Mouse (Mus musculus) CD4-positive, CD25-positive, alpha-beta regulatory T cell, adult 2 months (primary cell): ENCODE data around the gene Nedd4.
"Not testable (repeated sequence)": the region's sequence is repeated elsewhere in the genome, so short reads cannot be mapped to it uniquely, and the experiment has no call there.

ENCODE experiments used
- DNase-seq: peaks from one replicate; pipeline ENCODE4 v3.0.0-alpha.2; 2012; ENCODE audit warnings: low read depth, low spot score

Nedd4 gene

GRCm38 (mm10) chr9:72652961-72653360 is 9.2 kb upstream of the Nedd4 start:
- DNase-seq, result no peak

DNA sequence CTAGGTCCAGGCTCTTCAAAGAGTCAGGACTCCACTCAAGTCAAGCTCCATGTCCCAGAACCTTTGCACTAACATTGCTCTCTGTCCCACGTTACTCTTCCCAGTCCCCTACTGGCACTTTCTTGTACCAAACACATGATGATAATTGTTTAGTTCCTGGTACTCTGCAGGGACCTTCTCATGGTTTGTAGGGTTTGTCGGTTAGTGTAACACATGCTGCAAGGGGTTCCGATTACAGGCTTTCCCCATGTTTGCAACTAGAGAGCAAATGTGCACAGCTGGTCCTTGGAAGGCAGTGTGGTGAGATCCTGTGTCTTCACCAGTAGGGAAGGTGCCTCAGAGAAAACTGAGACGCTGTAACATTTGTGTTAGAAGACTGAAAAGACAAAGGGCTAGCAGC is 8.6 kb upstream of the Nedd4 start:
- no peak for DNase-seq

DNA sequence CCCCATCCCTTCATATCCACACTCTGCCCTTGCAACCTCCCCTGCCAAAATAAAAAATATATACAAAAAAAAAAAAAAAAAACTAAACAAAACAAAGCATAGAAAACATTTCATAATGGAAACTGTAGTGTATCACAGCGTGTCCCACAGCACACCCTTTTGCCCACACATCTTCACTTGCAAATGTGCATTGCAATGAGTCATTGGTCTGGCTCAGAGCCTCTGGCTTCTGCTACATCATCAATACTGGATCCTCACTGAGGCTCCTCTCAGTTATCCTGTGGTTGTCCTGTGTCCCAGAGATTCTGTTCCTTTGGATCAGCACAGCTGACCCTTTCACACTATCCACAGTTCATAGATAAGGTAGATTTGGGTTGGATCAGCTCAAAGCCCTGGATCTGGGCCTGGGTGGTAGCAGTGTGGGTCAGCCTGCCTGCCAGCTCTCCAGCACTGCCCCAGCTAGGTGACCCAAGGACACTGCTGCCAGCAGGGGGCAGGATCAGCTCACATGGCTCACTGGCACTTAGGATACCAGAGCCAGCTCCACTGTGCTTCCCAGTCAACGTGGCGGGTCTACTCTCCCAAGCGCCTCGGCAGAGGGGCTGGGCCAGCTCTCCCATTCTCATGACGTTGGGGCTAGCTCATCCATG is 7.4 kb upstream of the Nedd4 start:
- peak; percentile 70 for DNase-seq

DNA sequence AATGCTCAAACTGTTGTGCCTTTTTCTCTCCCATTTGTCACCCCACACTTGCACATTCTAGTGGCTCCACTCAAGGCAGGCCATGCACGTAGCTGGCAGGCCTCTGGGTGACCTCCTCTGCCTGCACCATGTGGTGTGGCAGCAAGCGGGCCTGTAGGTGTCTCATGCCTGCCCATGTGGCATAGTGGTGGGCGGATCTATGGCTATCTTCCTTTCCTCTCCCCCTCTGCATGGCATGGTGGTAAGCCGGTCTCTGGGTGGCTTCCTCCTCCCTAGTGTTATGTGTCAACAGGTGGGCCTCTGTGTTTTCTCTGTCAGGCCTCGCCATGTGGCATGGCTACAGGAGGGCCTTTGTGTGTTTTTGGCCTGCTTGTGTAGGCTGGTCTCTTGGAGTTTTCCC is 6.5 kb upstream of the Nedd4 start:
- DNase-seq, result no peak

- no peak for DNase-seq
Measured at GRCm38 (mm10) chr9:72656491-72656890, 5.7 kb upstream of the Nedd4 start.

DNA sequence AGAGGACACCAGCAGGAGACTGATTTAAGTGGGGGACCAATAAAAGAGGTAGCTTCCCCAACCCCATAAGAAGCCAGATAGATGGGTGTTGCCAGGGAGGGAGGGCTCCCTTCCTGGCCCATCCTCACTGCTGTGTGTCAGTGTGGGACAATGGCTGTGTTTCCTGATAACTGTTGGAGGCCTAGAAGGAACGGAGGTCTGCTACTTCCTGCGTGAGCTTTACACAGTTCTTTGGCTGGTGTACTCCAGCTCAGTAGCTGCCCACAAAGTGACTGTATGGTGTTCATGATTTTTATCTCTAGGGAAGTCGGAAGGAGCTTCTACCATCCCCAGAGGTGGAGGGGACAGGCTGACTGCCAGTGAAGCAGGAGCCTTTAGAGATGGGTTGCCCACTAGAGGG is 5.2 kb upstream of the Nedd4 start:
- no peak for DNase-seq

DNA sequence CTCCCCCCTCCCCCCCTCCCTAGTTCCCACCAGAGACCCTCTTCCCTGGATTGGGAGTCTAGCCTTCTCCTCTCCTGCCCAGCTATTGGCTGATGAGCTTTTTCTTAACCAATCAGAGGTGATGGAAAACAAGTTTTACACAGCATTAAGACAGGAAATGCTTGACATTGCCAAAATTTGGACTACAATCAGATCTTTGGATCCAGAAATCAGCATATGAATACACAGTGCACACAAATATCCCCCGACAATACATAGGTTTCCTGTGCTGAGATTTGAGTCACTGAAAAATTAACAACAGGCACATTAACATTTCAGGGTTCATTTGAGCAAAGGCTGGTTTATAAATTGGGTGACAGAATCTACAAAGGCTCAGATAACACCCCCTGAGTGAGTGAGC is 4.5 kb upstream of the Nedd4 start:
- no peak for DNase-seq

DNA sequence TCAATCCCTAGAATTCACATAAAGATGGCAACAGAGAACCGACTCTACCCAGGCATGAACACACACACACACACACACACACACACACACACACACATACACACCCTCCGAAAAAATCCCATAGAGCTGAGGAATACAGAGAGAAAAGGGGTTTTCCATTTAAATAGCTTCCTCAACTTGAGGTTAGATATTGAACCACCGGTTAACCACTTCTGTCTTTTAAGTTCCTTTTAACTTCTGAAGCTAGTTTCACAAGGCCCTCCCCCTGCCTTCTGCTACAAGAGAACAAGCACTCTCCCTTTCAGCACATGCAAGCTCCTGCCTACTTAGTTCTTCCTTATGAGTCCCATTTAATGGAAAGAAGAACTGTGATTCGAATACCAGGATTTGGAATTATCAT is 2.0 kb upstream of the Nedd4 start:
- DNase-seq, result peak; percentile 83

DNA sequence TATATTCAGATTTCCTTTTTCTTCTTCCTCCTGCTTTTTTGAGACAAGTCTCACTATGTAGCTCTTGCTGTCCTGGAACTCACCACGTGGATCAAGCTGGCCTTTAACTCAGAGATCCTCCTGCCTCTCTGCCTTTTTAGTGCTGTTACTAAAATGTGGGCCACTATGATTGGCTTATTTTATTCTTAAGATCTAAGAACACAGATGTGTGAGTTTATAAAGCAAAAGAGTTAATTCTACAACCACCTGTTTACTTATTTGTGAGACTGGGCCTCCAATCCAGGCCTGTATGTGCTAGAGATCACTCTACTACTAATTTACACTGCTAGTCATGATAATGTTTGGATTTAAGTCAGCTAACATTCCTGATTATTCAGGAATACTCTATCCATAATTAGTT is 1.2 kb upstream of the Nedd4 start:
- DNase-seq, result no peak

- DNase-seq, result no peak
Measured at GRCm38 (mm10) chr9:72661561-72661894, 618 bp upstream of the Nedd4 start.

- peak; percentile 40 for DNase-seq
Measured at GRCm38 (mm10) chr9:72662691-72663533, 766 bp downstream of the Nedd4 start.

DNA sequence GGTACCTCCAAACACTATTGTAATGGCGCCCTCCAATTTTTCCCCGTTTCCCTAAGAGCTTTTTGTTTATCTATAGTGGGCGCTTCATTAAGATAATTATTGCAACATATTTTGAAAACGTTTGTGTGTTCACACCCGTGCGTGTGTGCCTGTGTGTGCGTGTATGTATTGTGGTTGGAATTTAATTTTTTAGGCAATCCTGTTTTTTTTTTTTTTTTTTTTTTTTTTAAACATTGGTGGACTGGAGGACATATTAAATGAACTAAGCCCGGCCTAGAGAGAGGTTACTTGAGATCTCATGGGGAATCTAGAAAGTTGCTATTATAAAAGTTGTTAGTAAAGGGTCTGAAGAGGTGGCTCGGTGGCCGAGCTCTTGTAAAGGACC is 1.4 kb downstream of the Nedd4 start:
- DNase-seq, result no peak

DNA sequence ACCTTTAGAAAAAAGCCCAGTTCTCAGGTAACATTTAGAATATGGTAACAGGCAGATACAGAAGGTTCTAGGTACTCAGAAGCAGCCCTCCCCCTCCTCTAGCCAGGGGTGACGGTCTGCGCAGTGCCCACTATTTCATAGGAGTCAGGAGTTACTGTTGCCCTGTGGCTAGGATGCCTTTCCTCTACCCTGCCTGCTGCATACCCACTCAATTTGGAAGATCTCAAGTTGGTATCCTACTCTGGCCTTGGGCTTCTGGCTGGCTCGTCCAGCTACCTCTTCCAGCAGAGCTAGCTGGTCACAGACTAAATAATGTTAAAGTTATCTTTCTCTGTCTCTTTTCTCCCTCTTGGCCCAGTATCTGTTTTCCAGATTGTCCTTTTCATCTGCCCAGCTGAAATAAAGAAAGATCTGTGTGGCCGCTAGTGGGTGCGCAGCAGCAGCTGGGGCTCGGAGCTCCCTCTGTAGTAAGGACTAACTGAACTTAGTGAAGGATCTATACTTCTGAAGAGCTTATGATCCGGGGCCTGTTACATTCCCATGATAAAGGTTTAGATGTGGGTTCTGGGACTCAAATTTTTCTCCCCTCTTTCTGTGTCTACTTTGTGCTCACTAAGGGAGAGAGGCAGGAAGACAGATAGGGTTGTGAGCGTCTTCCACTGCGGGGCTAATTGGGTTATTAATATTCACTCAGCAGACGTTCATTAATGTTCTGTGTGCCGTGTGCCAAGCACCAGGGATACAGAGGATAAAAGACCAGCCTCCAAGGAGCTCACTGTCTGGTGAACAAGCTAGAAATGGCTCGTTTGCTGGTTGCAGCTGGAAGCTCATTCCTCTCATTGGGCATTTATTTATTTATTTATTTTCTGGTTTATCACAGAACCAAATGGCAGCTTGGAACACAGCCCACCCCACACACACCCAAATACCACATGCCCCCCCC is 2.5 kb downstream of the Nedd4 start:
- DNase-seq, result no peak

DNA sequence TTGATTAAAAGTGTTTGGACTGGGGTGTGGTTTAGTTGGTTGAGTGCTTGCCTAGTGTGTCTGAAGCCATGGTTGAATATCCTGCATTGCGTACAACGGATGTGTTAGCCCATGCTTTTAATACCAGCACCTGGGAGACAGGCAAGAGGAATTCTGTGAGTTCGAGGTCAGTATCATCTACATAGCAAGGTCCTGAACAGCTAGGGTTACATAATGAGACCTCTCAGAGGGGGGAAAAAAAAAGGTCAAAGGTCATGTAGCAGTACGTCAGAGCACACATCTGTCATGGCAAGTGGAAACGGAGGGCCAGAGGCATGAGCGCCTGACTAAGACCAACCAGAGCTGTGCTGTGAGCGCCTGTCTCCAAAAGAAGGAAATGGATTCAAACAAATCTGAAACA is 3.4 kb downstream of the Nedd4 start:
- DNase-seq, result no peak

DNA sequence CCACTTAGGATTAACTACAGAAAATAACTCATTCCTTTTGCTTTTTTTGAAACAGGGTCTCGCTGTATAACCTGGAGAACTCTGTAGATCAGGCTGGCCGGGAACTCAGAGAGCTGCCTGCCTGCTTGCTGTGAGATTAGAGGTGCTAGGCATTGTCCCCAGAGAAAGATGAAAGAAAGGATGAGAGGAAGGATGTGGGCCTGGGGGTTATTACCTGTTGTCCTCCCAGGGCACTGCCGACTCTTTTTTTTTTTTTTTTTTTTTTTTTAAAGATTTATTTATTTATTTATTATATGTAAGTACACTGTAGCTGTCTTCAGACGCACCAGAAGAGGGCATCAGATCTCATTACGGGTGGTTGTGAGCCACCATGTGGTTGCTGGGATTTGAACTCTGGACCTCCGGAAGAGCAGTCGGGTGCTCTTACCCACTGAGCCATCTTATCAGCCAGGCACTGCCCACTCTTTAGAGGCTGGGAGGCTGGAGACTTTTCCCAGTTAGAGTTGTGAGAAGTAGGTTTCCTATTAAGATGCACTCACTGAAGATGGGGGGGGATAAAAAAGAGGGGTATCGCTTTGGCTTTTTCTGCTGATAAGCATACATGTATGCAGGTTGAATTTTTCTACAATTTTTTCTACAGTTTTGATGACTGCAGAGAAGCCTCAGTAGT is 4.3 kb downstream of the Nedd4 start:
- DNase-seq, result not testable (repeated sequence)

DNA sequence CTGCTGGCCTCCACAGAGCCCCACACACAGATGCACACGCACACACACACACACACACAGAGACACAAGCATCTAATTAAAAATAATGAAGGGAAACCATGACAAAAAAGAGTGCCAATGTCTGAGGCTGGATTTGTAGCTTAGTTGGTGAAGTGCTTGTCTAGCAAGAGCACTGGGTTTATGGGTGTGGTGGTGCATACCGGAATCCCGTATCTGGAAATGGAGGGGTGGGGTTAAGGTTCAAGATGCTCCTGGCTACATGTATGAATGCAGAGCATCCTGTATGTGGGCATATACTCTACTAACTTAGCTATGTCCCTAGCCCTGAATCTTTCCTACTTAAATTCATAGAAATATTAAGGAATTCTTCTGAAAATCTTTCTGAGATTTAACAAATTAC is 5.0 kb downstream of the Nedd4 start:
- no peak for DNase-seq

GRCm38 (mm10) chr9:72669383-72669782 is 7.2 kb downstream of the Nedd4 start:
- DNase-seq, result no peak

DNA sequence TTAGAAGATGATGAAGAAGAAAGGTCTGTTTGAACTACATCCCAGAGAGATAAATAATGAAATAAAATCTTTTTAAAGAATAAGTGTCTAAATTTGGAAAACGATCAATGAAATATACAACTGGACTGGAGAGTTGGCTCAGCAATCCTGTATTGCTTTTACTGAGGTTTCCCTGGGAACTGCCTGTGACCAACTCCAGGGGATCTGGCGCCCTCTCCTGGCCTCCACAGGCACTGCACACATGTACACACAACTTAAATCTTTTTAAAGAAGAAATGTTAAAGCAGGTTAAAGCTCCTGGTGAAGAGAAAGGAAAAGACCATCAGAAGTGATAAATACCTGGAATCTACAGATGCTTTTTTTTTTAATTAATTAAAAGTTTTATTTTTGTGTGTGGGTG is 10.2 kb downstream of the Nedd4 start:
- DNase-seq, result peak; percentile 83

GRCm38 (mm10) chr9:72674957-72675744 is 13.0 kb downstream of the Nedd4 start:
- no peak for DNase-seq

DNA sequence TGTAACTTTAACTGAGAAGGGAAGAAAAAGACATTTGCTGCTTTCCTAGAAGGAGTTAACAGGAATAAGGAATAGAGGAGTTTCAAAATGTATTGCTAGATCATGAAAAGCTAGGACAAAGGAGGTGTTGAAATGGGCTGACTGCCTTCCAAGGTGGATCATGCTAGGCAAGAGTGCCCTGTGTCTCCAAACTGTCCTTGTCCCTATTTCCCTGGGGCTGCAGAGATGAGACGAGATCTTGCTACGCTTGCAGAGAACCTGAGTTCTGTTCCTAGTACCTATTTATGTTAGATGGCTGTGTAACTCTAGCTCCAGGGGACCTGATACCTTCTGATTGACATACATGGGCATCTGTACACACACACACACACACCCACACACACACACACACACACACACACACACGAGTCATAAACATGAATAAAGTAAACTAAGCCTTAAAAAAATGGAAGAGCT is 13.6 kb downstream of the Nedd4 start:
- no peak for DNase-seq

DNA sequence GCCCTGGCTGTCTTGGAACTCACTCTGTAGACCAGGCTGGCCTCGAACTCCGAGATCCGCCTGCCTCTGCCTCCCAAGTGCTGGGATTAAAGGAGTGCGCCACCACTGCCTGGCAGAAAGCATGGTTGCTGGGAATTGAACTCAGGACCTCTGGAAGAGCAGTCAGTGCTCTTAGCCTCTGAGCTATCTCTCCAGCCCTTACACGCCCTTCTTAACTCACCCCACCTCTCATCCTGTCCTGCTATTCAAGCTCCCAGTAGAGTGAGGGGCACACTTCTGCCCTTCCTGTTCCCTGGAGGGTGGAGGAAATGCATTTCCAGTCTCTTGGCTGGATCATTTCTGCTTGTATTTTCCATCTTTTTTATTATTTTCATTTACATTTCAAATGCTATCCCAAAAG is 15.5 kb downstream of the Nedd4 start:
- no peak for DNase-seq
